Mouse (Mus musculus) liver, embryonic 14.5 days (tissue): ENCODE measurements at regions not wholly inside any gene's neighbourhood (a gene's known extent, or its start where the extent isn't known, plus 50 kb on each side); places are given as distances from the start of the nearest gene placed in this dataset.
A peak's percentile ranks its signal among the peaks of the same experiment; 100 is the strongest.

Experiments used
- ATAC-seq: fragments of 200-750 bp; cut with Nextera tagmentation; 2 replicates; pipeline ENCODE4 v1.8.0; 2017; ENCODE audit warnings: moderate number of reproducible peaks, mild to moderate bottlenecking, moderate library complexity; ENCODE audit not compliant: insufficient read depth
- DNase-seq, 3 experiments: peaks; one replicate each; pipeline ENCODE4 v3.0.0-alpha.2; 2012 to 2013; ENCODE audit warnings: low read depth in 3 of 3, low spot score in 3 of 3
- H3K27ac ChIP-seq: fragments of 300-500 bp; sonication (generic); 2 replicates; pipeline ENCODE4 v1.5.1; 2014; ENCODE audit warnings: moderate library complexity, mild to moderate bottlenecking, control low read depth, inconsistent platforms
- H3K27me3 ChIP-seq: fragments of 300-500 bp; sonication (generic); 2 replicates; pipeline ENCODE4 v1.6.1; 2014; ENCODE audit warnings: mild to moderate bottlenecking, low read length, moderate library complexity; ENCODE audit not compliant: control insufficient read depth, insufficient read depth
- H3K36me3 ChIP-seq: fragments of 300-500 bp; sonication (generic); replicated peaks from 2 replicates; pipeline ENCODE4 v1.6.1; 2014; ENCODE audit warnings: low read depth; ENCODE audit not compliant: control insufficient read depth, insufficient read depth
- H3K4me1 ChIP-seq, 2 experiments: fragments of 200-500 bp in 1 of 2; fragments of 300-500 bp in 1 of 2; sonication (generic) in 1 of 2; replicated peaks; 2 replicates each; pipeline ENCODE4 v1.6.1; 2012 to 2014; ENCODE audit warnings: antibody characterized with exemption in 1 of 2, inconsistent platforms in 1 of 2, low read length in 1 of 2; ENCODE audit not compliant: control insufficient read depth in 2 of 2, insufficient read depth in 2 of 2
- H3K4me2 ChIP-seq: fragments of 300-500 bp; sonication (generic); 2 replicates; pipeline ENCODE4 v1.6.1; 2014; ENCODE audit warnings: low read depth, mild to moderate bottlenecking, control low read depth, moderate library complexity
- H3K4me3 ChIP-seq, 2 experiments: fragments of 200-500 bp in 1 of 2; fragments of 300-500 bp in 1 of 2; sonication (generic) in 1 of 2; 2 replicates each; pipeline ENCODE4 v1.5.1; 2012 to 2014; ENCODE audit warnings: low read depth in 2 of 2, low read length in 2 of 2, mild to moderate bottlenecking in 2 of 2, control low read depth in 1 of 2, inconsistent platforms in 1 of 2, moderate library complexity in 1 of 2; ENCODE audit not compliant: insufficient read depth in 1 of 2
- H3K9ac ChIP-seq: fragments of 300-500 bp; sonication (generic); replicated peaks from 2 replicates; pipeline ENCODE4 v1.6.1; 2014; ENCODE audit warnings: mild to moderate bottlenecking, control low read depth, moderate library complexity
- H3K9me3 ChIP-seq: fragments of 300-500 bp; sonication (generic); 2 replicates; pipeline ENCODE4 v1.6.1; 2016; ENCODE audit warnings: low read length, mixed read lengths; ENCODE audit not compliant: control insufficient read depth
- CTCF ChIP-seq: IDR thresholded peaks from 2 replicates; pipeline ENCODE4 v1.5.1; 2016; ENCODE audit warnings: antibody characterized with exemption, low read depth, control low read depth
- EP300 ChIP-seq: IDR thresholded peaks from 2 replicates; pipeline ENCODE4 v1.6.1; 2016; ENCODE audit warnings: antibody characterized with exemption, low read depth
- WGBS: fragments of 180-500 bp; shearing (Covaris S2); extraction: QIAGEN DNeasy Blood & Tissue Kit; methylation state at CpG from one replicate; pipeline ENCODE4 v1.1.7; 2014; ENCODE audit not compliant: insufficient replicate concordance; 5-methylcytosine and 5-hydroxymethylcytosine counted together

DNA sequence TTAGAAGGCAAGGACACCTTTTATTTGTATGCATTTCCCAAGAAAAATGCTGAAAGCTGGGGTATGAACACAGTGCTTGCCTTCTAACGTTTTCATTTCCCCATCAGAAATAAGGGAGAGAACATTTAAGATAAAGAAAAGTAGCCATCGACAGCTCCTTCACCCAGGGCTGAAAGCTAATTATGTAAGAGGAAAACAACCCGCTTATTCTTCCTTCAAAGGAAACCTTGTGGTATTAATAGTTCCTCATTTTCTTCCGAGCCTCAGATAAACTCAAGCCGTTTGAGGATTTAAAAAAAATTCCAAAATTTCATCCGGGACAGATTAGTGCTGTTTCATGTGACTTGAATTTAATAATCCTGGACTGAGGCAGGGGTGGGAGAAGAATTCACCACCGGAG lies 512.2 kb upstream of the Gm10131 start:
- H3K4me3 ChIP-seq: no peak overlapping the region
- no peaks in the 10 kb centered on the region for H3K4me1 ChIP-seq
- H3K4me2 ChIP-seq: no peak overlapping the region
- TF ChIP-seq EP300 (no peak), CTCF (no peak)
- no peak for ATAC-seq
- H3K27me3 ChIP-seq: no peaks in the 10 kb centered on the region
- no peaks in the 10 kb centered on the region for H3K36me3 ChIP-seq
- 15% methylated on average over 7 of the region's 7 CpGs for WGBS
- H3K9me3 ChIP-seq: no peaks in the 10 kb centered on the region
- no peak overlapping the region for H3K27ac ChIP-seq
- no peak overlapping the region for H3K9ac ChIP-seq
- DNase-seq: no peak

DNA sequence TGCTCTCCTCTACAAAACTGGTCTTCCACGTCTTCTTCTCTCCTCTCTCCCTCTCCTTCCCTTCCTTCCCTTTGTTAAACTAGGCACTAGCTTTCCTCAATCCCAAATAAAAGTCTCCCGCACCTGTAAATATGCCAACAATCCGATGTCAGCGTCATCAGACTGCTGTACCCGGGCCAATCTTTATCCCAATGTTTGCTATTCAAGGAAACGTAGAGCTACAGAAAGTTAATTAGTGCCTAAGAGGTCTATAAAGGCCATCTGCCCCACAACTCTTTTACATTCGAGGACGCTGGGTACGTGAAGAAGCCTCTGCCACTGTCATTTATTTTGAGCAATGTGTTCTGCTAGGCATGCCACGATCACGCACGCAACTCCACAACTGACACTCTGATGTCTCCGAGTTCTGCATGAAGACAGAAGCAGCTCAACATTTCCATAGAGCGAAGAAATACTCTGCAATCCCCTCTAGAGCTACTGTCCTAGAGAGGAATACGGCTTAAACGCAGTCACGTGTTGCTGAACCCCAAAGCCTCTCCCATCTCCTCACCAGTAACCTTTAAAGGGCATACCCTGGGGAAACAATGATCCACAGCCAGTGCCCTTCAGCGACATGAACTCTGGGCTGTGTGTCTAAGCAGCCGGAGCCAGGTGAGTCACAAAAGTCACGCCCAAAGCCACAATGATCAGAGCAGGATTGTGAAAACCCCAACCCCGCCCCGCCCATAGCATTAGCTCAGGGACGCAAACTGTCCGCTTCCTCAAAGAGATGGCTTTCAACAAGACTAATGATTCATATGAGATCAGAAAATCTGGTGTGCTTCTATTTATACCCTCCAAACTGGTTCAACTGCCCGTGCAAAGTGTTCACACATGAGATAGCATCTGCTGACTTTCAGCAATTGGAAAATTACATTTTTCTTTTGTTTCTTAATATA lies 510.9 kb upstream of the Gm10131 start:
- no peak for TF ChIP-seq EP300
- no peak for TF ChIP-seq CTCF
- Histone ChIP-seq H3K4me3 (no peak overlapping the region), H3K4me2 (no peak overlapping the region; the same call in 1 of the 2 replicates), H3K27me3 (no peaks in the 10 kb centered on the region), H3K4me1 (no peaks in the 10 kb centered on the region), H3K27ac (no peak overlapping the region), H3K9me3 (no peaks in the 10 kb centered on the region), H3K36me3 (no peaks in the 10 kb centered on the region), H3K9ac (no peak overlapping the region)
- peak in 1 of 3 experiments; percentile 36 for DNase-seq
- ATAC-seq: no peak
- WGBS: 47% methylated on average over 25 of the region's 25 CpGs

DNA sequence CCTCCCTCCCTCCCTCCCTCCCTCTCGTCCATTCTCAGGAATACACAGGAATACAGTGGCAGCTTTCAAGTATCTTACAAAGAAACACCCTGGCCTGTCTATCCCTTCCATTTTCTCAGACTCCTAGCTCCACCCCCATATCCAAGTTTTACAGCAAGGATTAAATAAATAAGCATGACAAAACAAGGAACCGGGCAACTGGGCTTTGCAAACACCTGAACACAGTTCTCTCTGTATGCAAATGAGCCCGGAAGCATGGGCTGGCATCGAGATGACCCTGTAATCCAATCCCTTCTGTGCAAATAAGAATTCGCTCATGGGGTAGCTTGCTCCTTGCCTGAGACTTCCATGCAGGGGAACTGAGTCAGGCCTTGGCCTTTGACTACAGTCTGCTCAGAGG lies 506.5 kb upstream of the Gm10131 start:
- Histone ChIP-seq H3K4me2 (no peak overlapping the region), H3K9me3 (no peaks in the 10 kb centered on the region), H3K27ac (no peak overlapping the region), H3K4me3 (no peak overlapping the region), H3K36me3 (no peaks in the 10 kb centered on the region), H3K9ac (no peak overlapping the region), H3K27me3 (no peaks in the 10 kb centered on the region), H3K4me1 (no peaks in the 10 kb centered on the region)
- WGBS: 47% methylated on average over 4 of the region's 5 CpGs
- DNase-seq (no peak), ATAC-seq (no peak)
- TF ChIP-seq EP300: no peak
- no peak for TF ChIP-seq CTCF

DNA sequence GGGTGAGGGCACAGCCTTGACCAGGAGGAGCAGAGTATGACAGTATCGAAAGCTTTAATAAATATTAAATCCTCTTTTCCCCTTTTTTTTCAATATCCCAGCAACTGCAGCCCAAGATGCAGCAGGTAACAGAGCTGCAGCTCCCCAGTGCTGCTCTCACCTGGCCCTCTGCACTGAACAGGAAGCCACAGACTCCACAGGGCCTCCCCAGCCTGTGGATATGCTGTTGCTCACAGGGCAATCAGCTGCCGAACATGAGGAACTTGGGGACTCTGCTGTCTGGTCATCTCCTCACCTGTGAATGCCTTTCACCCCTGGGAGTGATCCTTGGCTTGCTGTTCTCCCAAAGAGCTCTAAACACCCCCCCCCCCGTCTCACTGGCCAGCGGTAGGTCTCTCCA lies 503.4 kb upstream of the Gm10131 start:
- TF ChIP-seq CTCF (no peak), EP300 (no peak)
- H3K4me1 ChIP-seq: no peaks in the 10 kb centered on the region
- no peak overlapping the region for H3K4me2 ChIP-seq
- H3K36me3 ChIP-seq: no peaks in the 10 kb centered on the region
- no peak overlapping the region for H3K27ac ChIP-seq
- no peak overlapping the region for H3K9ac ChIP-seq
- no peak for ATAC-seq
- no peaks in the 10 kb centered on the region for H3K9me3 ChIP-seq
- H3K4me3 ChIP-seq: no peak overlapping the region
- 47% methylated on average over 4 of the region's 4 CpGs for WGBS
- no peaks in the 10 kb centered on the region for H3K27me3 ChIP-seq
- no peak for DNase-seq

DNA sequence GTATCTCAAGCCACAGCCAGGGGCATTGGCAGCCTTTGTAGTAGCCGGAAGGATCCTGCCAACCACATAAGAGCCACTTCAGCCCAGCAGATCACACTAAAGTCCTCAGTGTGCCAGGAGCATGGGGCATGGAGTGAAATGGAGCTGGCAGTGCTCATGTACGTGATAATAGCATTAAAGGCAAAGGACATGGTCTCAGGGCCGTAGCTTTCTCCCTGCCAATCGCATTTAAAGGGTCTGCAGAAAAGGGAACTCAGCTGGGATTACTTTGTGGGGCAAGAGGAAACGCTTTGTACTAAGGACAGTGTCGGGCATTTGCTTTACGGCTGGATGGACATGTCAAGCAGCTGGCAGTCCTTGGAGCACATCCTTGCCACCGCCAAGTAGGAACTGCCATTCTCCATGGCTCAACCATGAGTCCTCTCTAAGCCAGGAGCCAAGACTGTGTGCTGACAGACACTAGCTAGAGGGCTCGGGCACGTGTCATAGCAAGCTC lies 502.5 kb upstream of the Gm10131 start:
- Histone ChIP-seq H3K9me3 (no peaks in the 10 kb centered on the region), H3K27me3 (no peaks in the 10 kb centered on the region), H3K4me1 (no peaks in the 10 kb centered on the region), H3K4me3 (no peak overlapping the region), H3K9ac (no peak overlapping the region), H3K36me3 (no peaks in the 10 kb centered on the region), H3K27ac (no peak overlapping the region), H3K4me2 (no peak overlapping the region)
- TF ChIP-seq EP300 (no peak), CTCF (no peak)
- 35% methylated on average over 10 of the region's 10 CpGs for WGBS
- ATAC-seq (no peak), DNase-seq (no peak)
